Mouse (Mus musculus) monocyte, adult 2 months (primary cell): Measurements from ENCODE around the gene Madd.
"Not testable (repeated sequence)": the region's sequence is repeated elsewhere in the genome, so short reads cannot be mapped to it uniquely, and the experiment has no call there.

Experiments used
- DNase-seq, 2 experiments: peaks; one replicate each; pipeline ENCODE4 v3.0.0; 2022; ENCODE audit warnings: low spot score in 2 of 2, low read depth in 1 of 2

The Madd gene

GRCm38 (mm10) chr2:91128761-91129160 lies 54.9 kb downstream of the Madd start:
- DNase-seq = no peak

DNA sequence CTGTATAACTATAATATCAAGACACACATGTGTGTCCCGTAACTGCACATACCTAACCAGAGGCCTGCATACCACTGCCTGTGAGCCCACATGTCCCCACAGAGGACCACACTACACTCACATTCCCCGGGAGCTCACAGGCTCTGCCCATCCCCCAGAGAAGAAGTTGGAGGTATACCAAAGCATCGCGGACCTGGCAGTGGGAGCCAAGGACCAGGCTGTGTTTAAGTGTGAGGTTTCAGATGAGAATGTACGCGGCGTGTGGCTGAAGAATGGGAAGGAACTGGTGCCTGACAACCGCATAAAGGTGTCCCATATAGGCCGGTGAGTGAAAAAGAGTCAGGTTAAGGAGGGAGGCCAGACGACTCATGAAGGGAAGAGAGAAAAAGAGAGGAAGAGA lies 58.5 kb downstream of the Madd start:
- DNase-seq = no peak

- no peak for DNase-seq
These were observed 60.1 kb downstream of the Madd start for GRCm38 (mm10) chr2:91123521-91123920.

DNA sequence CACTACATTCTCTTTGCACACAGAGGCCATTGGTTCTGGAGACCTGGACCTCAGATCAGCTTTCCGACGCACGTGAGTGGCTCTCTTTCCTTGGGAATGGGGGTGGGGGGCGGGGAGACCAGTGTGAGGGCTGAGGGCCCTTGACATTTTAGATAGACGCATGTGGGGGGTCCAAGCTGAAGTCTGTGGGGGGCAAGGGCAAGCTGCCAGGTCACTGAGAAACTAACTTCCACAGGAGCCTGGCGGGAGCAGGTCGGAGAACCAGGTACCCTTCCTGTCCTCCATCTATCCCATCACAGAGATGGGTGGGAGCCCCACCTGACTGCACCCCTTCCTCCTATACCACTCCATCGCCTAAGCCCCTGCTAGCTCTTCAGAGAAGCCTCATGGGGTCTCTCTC lies 62.1 kb downstream of the Madd start:
- DNase-seq = no peak

DNA sequence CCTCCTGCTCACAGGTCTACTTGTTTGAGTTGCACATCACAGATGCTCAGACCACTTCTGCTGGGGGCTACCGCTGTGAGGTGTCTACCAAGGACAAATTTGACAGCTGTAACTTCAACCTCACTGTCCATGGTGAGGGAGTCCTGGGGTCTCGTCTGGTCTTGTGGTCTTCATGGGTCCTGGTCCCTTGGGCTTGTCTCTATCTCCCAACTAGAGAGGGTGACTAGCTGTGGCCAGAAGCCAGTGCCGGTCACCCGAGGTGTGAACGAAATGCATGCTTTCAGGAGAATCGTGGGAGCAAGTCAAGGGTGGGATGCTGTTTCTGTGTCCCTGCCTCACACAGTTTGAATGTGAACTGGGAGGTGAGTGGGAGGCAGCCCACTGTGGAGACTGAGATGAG lies 62.6 kb downstream of the Madd start:
- DNase-seq = no peak

- no peak for DNase-seq
These were observed 63.4 kb downstream of the Madd start for GRCm38 (mm10) chr2:91120261-91120671.

GRCm38 (mm10) chr2:91119551-91119950 lies 64.1 kb downstream of the Madd start:
- no peak for DNase-seq

- DNase-seq = no peak
These were observed 64.6 kb downstream of the Madd start for GRCm38 (mm10) chr2:91119061-91119460.

- no peak for DNase-seq
These were observed 65.0 kb downstream of the Madd start for GRCm38 (mm10) chr2:91118647-91119046.

DNA sequence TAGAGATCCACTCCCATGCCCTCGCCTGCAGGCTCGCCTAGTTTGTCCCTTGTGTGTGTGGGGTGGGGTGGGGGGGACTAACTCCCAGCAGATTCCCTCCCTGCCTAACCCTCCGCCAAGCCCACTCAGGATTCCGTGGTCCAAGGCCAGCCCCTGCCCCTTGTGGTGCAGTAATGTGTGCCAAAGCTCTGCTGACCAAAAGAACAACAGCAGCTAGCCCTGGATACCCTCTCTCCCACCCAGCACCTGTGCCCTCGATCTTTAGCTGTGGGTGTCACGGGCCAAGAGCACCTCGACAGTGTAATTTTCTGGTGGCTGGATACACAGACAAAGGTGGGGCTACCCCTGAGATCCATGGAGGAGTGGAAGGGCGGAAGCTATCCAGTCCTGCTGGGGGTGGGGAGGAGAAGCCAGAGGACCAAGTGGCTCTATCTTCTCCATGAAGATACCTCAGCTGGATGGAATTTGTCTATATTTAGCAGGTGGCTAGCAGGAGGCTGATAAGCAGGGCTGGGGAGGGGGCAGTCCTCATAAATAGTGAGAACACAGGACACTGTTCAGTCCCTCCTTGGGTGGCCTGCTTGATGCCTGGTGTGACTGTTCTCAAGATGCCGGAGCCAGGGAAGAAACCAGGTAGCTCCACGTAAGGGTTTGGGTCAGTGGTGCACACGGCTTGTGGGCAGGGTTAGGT lies 65.9 kb downstream of the Madd start, which contains the start of gene Mybpc3:
Mybpc3 (plus strand) TSS at position 560 of the 691 bp plus-strand sequence.
- no peak for DNase-seq

DNA sequence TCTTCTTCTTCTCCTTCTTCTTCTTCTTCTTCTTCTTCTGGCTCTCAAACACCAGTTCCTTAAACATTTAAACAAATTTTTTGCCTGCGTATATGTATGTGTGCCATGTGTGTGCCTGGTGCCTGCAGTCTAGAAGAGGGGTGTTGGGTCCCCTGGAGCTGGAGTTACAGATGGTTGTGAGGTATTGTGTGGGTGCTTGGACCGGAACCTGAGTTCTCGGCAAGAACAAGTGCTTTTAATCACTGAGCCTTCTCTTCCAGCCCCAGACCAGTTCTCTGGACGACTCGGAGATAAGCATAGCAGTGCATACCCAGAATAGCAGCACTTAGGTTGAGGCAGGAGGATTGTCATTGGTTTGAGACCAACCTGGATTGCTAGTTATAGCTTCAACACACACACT lies 66.8 kb downstream of the Madd start:
- no peak for DNase-seq

DNA sequence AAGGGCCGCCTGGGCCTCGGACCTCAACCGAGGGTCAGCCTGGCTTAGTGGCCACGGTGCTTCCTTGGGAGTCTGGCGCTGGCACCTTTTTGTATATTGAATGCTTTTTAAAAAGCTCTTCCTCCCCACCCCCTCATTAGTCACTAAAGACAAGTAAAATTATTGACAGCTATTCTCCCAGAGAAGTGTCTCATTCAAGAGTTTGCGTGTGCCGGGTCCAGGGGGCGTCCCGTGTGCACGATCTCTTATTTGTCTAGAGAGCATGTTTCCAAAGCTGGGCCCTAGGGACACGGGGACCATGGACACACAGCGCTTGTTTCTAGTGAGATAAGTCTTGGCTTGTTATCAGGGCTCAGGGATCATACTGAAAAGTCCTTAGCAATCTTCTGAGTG lies 68.1 kb downstream of the Madd start:
- DNase-seq = no peak

- DNase-seq = no peak
These were observed 68.7 kb downstream of the Madd start for GRCm38 (mm10) chr2:91114781-91115577.

GRCm38 (mm10) chr2:91113852-91114251 lies 69.8 kb downstream of the Madd start:
- DNase-seq = no peak

GRCm38 (mm10) chr2:91113334-91113733 lies 70.3 kb downstream of the Madd start:
- no peak for DNase-seq

DNA sequence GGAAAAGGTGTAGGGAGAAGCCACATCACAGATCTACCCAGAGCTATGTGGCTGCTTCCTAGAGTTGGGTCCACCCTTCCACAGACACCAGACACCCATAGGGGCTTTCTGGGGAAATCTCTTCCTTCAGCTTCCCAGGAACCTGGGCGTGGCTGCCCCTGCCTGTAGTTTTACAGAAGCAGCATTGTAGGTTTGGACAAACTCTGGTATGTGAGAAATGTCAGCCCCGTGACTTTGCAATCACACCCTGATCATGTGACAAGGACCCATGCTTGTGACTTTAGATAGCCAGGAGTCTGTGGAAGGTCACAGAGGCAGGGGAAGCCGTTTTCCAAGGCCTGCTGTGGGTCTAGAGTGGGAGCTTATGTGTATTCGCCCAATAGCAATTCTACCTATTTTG lies 71.1 kb downstream of the Madd start:
- no peak for DNase-seq

DNA sequence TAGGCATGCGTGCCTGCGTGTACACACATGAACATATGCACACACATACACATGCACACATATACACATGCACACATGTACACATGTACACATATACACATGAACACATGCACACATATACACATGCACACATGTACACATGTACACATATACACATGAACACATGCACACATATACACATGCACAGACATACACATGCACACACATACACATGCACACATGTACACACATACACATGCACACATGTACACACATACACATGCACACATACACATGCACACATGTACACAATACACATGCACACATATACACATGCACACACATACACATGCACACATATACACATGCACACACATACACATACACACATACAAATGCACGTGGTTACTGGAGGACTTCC lies 71.8 kb downstream of the Madd start:
- not testable (repeated sequence) for DNase-seq

DNA sequence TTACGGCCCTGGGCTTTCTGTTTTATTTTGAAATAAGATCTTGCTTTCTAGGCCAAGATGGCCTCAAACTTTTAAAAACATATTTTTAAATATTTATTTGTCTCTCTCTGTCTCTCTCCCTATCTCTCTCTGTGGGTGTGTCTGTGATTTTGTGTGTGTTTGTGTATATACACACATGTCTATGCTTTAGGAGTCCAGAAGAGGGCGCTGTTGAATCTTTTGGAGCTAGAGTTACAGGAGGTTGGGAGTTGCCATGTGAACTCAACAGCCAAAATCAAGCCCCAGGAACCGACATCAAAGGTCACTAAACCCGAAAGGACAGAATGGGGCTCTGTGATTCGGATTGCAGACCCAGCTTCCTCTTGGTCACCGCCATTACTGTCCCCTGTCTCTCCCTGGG lies 73.2 kb downstream of the Madd start:
- no peak for DNase-seq

DNA sequence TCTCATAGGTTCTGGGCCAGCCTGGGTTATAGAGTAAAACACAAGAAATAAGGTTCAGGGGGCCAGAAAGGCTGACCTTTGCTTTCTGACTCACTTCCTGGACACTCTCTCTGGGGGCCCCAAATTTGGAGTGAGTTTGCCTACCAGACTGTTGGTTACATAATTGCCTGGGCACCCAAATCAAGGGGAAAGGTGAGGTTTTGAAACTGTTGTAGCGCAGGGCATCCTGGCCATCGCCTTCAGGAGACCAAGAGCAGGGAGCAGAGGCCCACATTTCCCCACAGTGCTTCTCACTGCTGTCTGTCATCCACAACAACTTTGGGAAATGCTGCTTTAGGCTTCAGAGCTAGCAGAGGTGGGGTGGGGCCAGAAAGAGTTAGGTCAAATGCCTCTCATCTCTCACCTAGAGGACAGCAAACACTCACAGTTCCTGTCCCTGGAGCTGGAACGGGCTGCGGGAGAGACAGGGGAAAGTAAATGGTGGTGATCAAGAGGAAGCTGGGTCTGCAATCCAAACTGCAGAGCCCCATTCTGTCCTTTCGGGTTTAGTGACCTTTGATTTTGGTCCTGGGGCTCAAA lies 73.7 kb downstream of the Madd start:
- DNase-seq = no peak

GRCm38 (mm10) chr2:91109241-91109640 lies 74.4 kb downstream of the Madd start:
- no peak for DNase-seq

- DNase-seq = no peak
These were observed 75.5 kb downstream of the Madd start for GRCm38 (mm10) chr2:91108156-91108555.

GRCm38 (mm10) chr2:91101124-91101740 lies 82.4 kb downstream of the Madd start:
- DNase-seq = peak in 1 of 2 experiments; percentile 82
